Mouse (Mus musculus): Measurements from ENCODE around the gene Slc6a9.

Gene Slc6a9

DNA sequence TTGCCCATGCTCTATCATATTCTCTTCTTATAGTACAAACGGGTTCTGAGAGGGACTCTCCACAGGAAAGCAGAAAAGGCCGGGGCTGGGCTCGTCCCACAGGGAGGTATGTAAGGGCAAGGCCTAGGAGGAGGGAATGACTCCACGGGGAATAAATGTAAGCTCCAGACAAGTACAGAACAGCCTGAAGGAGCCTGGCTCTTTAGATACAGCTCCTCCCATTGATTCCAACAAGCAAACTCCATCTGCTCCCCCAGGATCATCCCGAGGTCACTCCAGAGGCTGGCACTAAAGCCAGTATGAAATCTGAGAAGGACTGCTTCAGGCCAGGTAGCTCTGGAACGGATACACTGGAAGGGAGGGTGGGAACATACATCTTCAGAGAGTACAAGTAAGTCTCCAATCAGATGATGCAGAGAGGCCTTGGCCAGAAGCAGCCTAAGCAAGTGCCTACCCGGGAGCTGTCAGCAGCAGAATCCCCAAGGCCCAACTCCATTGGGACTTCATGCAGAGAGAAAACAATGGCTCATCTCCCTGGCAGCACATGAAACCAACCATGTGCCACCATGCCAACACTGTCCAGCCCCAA is 78.5 kb downstream of the Slc6a9 start:
- DNase-seq (ENCODE audit: low spot score) = no peak

GRCm38 (mm10) chr4:117913421-117913820 is 79.1 kb downstream of the Slc6a9 start:
- DNase-seq (ENCODE audit: low spot score) = no peak

GRCm38 (mm10) chr4:117914031-117914430 is 79.7 kb downstream of the Slc6a9 start:
- no peak for DNase-seq (ENCODE audit: low spot score)

GRCm38 (mm10) chr4:117914591-117915442 is 80.5 kb downstream of the Slc6a9 start, which contains the start of gene Ipo13:
TSS of gene Ipo13 (minus strand) at chr4:117914999.
- DNase-seq (ENCODE audit: low spot score) = peak; percentile 85

GRCm38 (mm10) chr4:117915489-117916105 is 81.3 kb downstream of the Slc6a9 start:
- no peak for DNase-seq (ENCODE audit: low spot score)

GRCm38 (mm10) chr4:117916386-117916785 is 82.1 kb downstream of the Slc6a9 start:
- DNase-seq (ENCODE audit: low spot score) = no peak

DNA sequence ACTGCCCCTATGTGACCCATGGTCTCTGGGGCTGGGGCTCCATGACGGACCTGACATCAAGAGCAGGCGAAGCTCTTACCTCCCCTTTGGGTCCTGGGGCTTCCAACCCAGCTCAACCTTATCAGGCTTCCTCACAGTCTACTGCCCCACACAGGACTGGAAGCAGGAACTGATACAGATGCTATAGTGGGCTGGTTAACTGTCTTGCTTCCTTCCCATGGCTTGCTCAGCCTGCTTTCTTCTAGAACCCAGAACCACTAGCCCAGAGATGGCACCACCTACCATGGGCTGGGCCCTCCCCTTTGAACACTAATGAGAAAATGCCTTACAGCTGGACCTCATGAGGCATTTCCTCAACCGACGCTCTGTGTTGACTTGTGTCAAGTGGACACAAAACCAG is 83.1 kb downstream of the Slc6a9 start:
- no peak for DNase-seq (ENCODE audit: low spot score)

- no peak for DNase-seq (ENCODE audit: low spot score)
Observed at GRCm38 (mm10) chr4:117917847-117918246, 83.5 kb downstream of the Slc6a9 start.

DNA sequence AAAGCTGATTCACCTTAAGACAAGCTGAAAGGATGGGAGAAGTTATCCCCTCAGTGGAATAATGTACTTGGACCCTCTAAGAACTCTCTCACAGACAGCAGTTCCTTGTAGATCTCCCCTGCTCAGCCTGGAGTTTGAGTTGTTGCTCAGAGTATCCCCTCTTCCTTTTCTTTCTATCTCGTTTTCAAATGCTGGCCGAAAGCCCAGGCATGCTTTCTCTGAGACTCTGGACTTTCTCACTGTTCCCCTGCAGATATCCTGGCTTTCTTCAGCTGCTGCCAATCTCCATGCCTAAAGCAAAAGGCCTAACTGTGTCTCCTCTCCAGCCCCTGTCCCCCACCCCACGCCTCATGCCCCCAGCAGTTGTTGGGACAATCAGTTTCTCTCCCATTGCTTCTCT is 84.0 kb downstream of the Slc6a9 start:
- no peak for DNase-seq (ENCODE audit: low spot score)

GRCm38 (mm10) chr4:117918762-117919161 is 84.5 kb downstream of the Slc6a9 start:
- DNase-seq (ENCODE audit: low spot score) = no peak

DNA sequence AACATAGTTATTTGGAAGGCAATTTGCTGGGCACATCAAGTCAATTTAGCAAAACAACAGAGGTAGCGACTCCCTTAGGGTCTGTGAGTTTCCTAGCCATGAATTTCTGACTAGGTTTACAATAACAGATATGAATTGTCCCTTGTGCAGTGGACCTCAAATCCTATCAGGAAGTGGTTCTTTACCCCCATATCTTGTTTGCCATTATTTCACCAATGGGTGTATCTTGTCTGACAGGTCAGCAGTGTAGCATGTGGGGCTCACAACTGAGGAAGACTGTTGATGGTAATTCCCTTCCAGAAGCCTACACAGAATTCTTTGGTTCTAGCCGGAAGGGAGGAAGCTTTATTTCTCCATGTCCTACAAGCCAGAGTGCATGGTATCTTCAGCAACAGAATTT is 87.1 kb downstream of the Slc6a9 start:
- no peak for DNase-seq (ENCODE audit: low spot score)

DNA sequence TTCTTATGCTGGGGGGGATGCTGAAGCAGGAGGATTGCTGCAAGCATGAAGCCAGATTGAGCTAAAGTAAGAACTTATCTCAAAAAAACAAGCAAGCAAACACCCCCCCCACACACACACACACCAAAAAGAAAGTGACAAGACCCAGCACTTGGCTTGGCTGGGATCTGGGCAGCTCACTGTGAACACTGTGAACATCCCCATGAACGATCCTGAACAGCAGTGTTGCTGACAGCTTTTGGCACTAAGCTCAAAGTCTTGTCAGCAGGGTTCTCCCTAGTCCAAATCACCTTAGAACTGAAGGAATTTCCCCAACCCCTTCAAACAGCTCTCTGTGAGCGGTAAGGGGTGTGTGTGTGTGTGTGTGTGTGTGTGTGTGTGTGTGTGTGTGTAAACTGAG is 89.1 kb downstream of the Slc6a9 start:
- DNase-seq (ENCODE audit: low spot score) = no peak

All from left cerebral cortex, adult 11 months (tissue).